Mouse (Mus musculus) heart, adult 11 months (tissue): Measurements from ENCODE around the gene Cpvl.

Experiments used
- DNase-seq: peaks from one replicate; pipeline ENCODE4 v3.0.0; 2022

Gene Cpvl

GRCm38 (mm10) chr6:53978571-53978970, at the start of gene Cpvl:
TSS of gene Cpvl (minus strand) at chr6:53978671.
- no peak for DNase-seq

DNA sequence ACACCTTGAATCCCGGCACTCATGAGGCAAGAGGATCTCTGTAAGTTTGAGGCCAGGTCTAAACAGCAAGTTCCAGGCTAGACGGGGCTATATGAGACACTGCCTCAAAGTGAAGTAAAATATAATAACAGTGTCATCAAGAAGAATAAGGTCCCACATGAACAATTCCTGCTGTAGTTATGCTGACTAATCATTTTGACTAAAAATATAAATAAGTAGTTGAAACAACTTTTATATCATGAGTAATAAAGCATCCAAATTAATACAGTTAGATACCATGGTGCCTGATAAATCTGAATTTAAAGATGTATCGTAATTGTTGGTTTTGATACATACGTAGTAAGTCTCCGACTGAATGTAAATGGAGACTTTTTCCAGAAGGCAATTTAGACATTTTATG, 45.4 kb upstream of the Cpvl start:
- DNase-seq, result peak; percentile 34

DNA sequence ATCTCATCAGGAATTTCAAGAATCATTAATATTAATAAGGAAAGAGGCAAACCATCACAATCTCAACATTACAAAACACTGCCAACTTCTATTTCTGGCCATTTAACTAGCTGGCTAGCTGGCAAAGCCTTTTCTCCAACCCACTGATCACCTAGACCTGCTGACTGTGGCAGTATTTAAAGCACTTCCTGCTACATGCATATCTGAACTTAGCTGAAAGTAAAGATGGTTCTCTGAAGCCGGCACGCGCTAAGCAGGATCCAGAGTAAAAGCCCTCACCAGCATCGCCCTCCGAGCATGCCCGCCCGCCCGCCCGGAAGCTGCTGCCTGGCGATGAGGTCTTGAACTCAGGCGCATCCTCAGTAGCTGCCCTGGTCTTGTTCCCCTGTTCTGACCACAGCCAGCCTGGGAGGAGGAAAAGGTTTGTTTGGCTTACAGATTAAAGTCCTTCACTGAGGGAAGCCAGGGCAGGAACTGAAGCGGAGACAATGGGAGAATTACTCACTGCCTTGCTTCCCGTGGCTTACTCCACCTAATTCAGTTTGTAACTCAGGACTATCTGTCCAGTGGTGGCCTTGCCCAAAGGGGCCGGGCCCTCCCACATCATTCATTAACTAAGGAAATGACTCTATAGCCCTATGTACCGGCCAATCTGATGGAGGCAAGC, 42.8 kb upstream of the Cpvl start:
- DNase-seq, result peak; percentile 97

- DNase-seq, result peak; percentile 91
These were observed 40.4 kb upstream of the Cpvl start for GRCm38 (mm10) chr6:54018861-54019260.

DNA sequence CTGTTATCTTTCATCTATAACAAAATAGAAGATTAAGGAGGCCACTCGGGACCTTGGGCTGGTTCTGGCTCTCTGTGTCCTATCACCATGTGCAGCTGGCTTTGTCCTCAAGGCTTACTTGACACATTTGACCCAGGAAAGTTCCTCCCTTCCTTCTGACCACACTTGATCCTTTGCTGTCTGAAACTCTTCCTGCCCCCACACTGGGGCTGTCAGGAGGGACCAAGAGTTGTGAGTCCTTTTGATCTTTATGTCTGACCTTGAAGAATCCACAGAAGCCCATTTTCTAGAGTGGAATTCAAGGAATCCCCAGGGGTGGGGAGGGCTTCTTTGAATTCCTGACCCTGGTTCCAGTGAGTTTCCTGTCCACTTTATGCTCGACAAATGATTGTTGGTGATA, 39.6 kb upstream of the Cpvl start:
- DNase-seq, result peak; percentile 90

GRCm38 (mm10) chr6:54012163-54012562, 33.7 kb upstream of the Cpvl start:
- no peak for DNase-seq

DNA sequence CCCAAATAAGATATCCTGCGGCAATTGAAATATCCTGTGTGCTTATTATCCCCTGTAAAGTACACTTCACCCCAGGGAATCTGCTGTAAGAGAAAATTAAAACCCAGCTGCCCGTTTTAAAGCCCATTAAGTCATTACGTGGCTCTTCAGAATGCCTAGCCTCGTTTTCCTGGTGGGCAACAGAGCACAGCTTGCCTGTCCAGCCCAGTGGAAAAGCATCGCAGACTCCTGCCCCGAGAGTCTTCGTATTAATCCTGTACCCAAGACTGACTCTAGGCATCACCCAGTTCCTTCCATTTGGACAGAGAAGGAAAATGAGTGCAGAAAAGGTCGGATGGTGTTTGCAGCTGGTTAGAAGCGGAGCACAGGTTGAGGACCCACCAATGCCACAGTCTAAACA, 31.9 kb upstream of the Cpvl start:
- DNase-seq, result peak; percentile 78

GRCm38 (mm10) chr6:54009293-54009692, 30.8 kb upstream of the Cpvl start:
- no peak for DNase-seq

GRCm38 (mm10) chr6:54008448-54009120, 30.1 kb upstream of the Cpvl start:
- DNase-seq, result peak; percentile 82

GRCm38 (mm10) chr6:54005302-54005701, 26.8 kb upstream of the Cpvl start:
- DNase-seq, result no peak

GRCm38 (mm10) chr6:53996226-53996955, 17.9 kb upstream of the Cpvl start:
- no peak for DNase-seq

DNA sequence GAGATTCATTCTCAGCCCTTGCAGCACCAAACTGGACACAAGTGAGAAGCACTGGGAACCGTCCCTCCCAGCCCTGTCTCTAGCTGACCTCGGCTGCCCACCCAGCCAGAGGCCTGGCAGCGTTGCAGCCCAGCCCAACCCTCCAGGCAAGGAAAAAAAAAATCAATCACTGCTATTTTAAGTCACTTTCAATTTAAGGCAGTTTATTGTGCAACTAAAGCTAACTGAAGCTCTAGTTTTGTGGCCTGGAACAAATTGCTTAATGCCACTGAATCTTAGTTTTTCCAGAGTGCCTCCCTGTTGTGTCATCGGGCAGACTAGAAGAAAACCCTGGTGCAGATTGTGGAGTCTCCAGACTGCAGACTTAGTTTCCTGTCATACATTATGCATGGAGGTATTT, 17.0 kb upstream of the Cpvl start:
- no peak for DNase-seq

DNA sequence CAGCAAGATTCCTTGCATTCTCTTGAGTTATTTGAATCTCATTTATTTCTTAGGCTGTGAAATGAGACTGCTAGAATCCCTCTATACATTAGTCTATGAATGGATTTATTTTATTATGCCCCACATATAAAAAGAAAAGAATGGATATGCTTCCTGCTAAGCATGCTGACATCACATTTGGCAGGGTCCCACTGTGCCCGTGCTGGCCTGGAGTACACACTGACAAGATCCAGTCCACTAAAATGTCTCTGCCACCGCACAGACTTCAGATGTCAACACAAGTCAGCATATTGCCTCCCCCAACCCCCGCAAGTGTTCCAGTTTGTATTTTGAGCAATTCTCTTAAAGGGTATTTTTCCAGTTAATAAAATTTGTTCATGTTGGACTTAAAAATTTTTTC, 13.9 kb upstream of the Cpvl start:
- DNase-seq, result peak; percentile 64

- DNase-seq, result peak; percentile 35
These were observed 8.8 kb upstream of the Cpvl start for GRCm38 (mm10) chr6:53987235-53987634.

GRCm38 (mm10) chr6:53986273-53986985, 8.0 kb upstream of the Cpvl start:
- DNase-seq, result no peak

DNA sequence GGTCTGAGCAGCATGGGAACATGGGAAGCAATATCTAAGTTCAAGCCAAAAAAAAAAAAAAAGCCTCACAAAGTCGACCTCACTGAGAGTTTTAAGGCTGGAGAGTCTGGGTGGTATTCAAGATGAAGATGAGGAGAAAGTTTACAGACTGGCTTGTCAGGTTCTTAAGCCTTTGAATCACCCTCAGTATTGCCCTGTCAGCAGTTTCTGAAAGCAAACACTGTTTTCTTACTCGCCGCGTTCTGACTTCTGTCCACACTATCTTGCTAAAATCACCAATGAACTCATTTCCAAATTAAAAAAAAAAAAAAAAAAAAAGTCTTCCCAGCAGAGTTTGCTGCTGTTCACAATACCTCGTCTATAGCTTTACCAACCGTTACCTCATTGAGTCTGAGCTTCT, 5.3 kb upstream of the Cpvl start:
- DNase-seq, result no peak

- peak; percentile 84 for DNase-seq
These were observed 4.1 kb upstream of the Cpvl start for GRCm38 (mm10) chr6:53982612-53983011.

DNA sequence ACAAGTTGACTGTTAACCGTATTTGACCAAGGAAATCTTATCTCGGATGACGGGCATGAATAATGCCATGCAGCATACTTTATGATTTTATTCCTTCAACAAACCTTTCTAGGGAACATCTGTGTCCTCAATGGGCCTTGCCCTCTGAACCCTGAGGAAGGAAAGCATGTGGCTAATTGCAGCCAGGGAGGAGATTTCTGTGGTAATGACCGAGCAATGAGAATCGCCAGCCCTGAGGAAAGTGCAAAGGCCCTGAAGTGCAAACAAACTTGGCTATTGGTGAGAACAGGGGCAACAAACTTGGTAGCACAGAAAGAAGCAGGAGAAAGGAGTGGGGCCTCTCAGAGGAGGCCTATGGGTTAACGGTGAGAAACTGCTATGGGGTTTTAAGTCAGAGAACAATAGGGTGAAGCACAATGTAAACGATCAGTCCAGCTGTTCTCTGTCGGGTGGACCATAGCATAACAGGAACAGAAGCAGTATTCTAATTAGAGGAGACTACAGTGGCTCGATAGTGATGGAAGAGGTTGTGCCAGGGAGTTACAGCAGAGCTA, 3.7 kb upstream of the Cpvl start:
- peak; percentile 62 for DNase-seq

DNA sequence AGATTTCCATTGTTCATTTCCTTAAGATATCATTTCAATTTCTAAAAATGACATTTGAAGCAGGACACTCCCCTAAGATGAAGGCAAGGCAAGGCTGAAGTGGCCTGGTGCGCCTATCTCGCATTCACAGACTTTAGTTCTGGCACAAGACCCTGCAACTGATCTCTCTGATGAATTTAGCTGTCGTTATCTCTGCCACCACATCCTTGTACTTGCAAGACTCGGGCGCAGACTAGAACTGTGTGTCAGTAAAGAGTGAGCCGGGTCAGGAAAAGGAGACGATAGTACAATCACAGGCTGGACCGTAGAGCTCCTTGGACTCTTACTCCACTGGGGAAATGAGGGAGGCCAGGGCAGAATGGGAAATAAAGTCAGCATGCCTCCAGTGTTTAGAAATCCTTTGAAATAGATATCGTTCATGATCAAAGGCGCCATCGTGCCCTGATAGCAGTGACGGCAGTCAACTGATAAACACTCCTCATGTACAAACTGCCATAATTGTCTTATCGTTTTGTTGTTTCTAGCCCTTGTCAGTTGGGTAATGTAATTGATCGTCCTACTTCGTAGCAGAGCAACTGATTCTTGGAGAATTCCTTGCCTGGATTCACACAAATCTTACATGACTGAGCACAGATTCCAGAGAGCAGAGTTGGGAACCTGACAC, 2.5 kb upstream of the Cpvl start:
- DNase-seq, result peak; percentile 85

GRCm38 (mm10) chr6:53974040-53974439, 4.4 kb downstream of the Cpvl start:
- peak; percentile 18 for DNase-seq

DNA sequence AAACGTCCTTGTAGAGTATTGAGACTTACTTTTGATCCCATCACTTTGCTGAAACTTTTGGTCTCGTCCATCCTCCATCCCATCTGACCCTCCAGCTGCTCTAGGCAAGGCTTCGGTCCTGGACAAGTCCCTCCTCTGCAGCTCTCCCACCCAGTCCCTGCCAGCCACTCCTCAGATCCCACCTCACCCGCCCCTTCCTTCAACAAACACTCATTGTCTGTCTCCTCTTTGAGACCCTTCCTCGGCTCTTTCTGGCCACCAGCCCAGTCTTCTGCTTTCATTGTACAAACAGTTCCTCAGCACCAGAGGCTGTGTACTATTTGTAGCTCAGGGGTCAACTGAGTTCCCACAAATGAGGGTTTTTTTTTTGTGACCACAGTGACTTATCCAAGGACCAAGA, 5.0 kb downstream of the Cpvl start:
- peak; percentile 90 for DNase-seq

GRCm38 (mm10) chr6:53972238-53972743, 6.2 kb downstream of the Cpvl start:
- peak; percentile 57 for DNase-seq
